Mouse (Mus musculus) bone marrow macrophage, adult 2 months (primary cell): ENCODE measurements around the gene Lrrc26.

ENCODE experiments used
- CTCF ChIP-seq: IDR thresholded peaks from 2 replicates; pipeline ENCODE4 v1.5.1; 2012; ENCODE audit warnings: low read depth, mild to moderate bottlenecking, low read length, moderate library complexity
- POLR2A ChIP-seq: IDR thresholded peaks from 2 replicates; pipeline ENCODE4 v1.6.1; 2012; ENCODE audit warnings: mild to moderate bottlenecking, low read depth, low read length, borderline replicate concordance

DNA sequence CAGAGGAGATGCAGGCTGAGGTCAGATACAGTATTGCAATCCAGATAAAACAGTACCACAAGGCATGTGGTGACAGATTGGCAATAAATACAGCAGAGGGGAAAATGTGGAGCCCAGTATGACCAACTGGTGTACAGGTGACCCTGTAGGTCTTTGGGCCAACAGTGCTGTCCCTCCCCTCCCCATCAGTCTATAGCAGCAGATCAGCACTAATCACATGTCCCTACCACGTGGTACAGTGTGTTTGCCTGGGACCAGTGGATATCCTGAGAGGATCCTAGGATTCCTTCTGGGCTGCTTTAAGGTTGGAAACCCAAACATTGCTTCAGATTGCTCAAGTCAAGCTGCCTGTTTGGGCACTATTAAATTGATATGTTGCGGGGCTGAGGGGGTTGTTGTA is 43.9 kb downstream of the Lrrc26 start:
- TF ChIP-seq CTCF: no peak
- no peak for TF ChIP-seq POLR2A
